Mouse (Mus musculus): ENCODE results near the gene Cbln1. TPM values are rescaled to one million over a fixed set of nuclear protein-coding genes. Genes with fewer than 3 reads are reported as not detected.

Cbln1 gene
- polyA plus RNA-seq, 1 experiment = 0.12 TPM

- no peaks in the 10 kb centered on the region for H3K79me2 ChIP-seq (ENCODE audit: control insufficient read depth, insufficient read depth)
- no peaks in the 10 kb centered on the region for H3K27me3 ChIP-seq (ENCODE audit: control insufficient read depth, insufficient read depth, insufficient read length)
- H3ac ChIP-seq (ENCODE audit: control insufficient read depth, insufficient read length, low read depth) = no peak overlapping the region
- H3K79me3 ChIP-seq (ENCODE audit: low read depth) = no peaks in the 10 kb centered on the region
- H3K36me3 ChIP-seq (ENCODE audit: control insufficient read depth, insufficient read depth) = no peaks in the 10 kb centered on the region
- no peak overlapping the region for H3K4me3 ChIP-seq (ENCODE audit: insufficient read depth, poor library complexity, severe bottlenecking)
- TF ChIP-seq CEBPB (IDR thresholded peaks at IDR 0.05; ENCODE audit: low read depth) (no peak), MAX (IDR thresholded peaks at IDR 0.05) (no peak), CTCF (IDR thresholded peaks at IDR 0.05; ENCODE audit: control insufficient read depth, insufficient read depth, insufficient read length) (no peak), FOSL1 (IDR thresholded peaks at IDR 0.05; ENCODE audit: insufficient read depth, low read length, poor library complexity, severe bottlenecking) (no peak), USF1 (IDR thresholded peaks at IDR 0.05; ENCODE audit: low read depth) (no peak), MYOD1 (IDR thresholded peaks at IDR 0.05; ENCODE audit: control insufficient read depth, insufficient read length, low read depth) (no peak), MYOG (IDR thresholded peaks at IDR 0.05; ENCODE audit: control insufficient read depth, extremely low read depth, insufficient read length) (no peak)
These were observed 45.2 kb downstream of the Cbln1 start for GRCm38 (mm10) chr8:87427188-87427587.

- Histone ChIP-seq H3K27me3 (ENCODE audit: control insufficient read depth, insufficient read depth, insufficient read length) (peaks cover 3% of the 10 kb centered on the region), H3K36me3 (ENCODE audit: control insufficient read depth, insufficient read depth) (no peaks in the 10 kb centered on the region), H3K79me2 (ENCODE audit: control insufficient read depth, insufficient read depth) (no peaks in the 10 kb centered on the region), H3K79me3 (ENCODE audit: low read depth) (no peaks in the 10 kb centered on the region), H3K4me3 (ENCODE audit: insufficient read depth, poor library complexity, severe bottlenecking) (no peak overlapping the region), H3ac (ENCODE audit: control insufficient read depth, insufficient read length, low read depth) (no peak overlapping the region)
- TF ChIP-seq MYOG (IDR thresholded peaks at IDR 0.05; ENCODE audit: control insufficient read depth, extremely low read depth, insufficient read length) = no peak
- TF ChIP-seq FOSL1 (IDR thresholded peaks at IDR 0.05; ENCODE audit: insufficient read depth, low read length, poor library complexity, severe bottlenecking) = no peak
- TF ChIP-seq MYOD1 (IDR thresholded peaks at IDR 0.05; ENCODE audit: control insufficient read depth, insufficient read length, low read depth) = no peak
- TF ChIP-seq CTCF (IDR thresholded peaks at IDR 0.05; ENCODE audit: control insufficient read depth, insufficient read depth, insufficient read length) = no peak
- no peak for TF ChIP-seq USF1 (IDR thresholded peaks at IDR 0.05; ENCODE audit: low read depth)
- no peak for TF ChIP-seq CEBPB (IDR thresholded peaks at IDR 0.05; ENCODE audit: low read depth)
These were observed 47.7 kb downstream of the Cbln1 start for GRCm38 (mm10) chr8:87424706-87425105.

GRCm38 (mm10) chr8:87421697-87422096 is 50.7 kb downstream of the Cbln1 start:
- Histone ChIP-seq H3K4me3 (ENCODE audit: insufficient read depth, poor library complexity, severe bottlenecking) (no peak overlapping the region), H3K36me3 (ENCODE audit: control insufficient read depth, insufficient read depth) (no peaks in the 10 kb centered on the region), H3K27me3 (ENCODE audit: control insufficient read depth, insufficient read depth, insufficient read length) (peaks cover 3% of the 10 kb centered on the region), H3K79me2 (ENCODE audit: control insufficient read depth, insufficient read depth) (no peaks in the 10 kb centered on the region), H3K79me3 (ENCODE audit: low read depth) (no peaks in the 10 kb centered on the region), H3ac (ENCODE audit: control insufficient read depth, insufficient read length, low read depth) (no peak overlapping the region)
- TF ChIP-seq CTCF (IDR thresholded peaks at IDR 0.05; ENCODE audit: control insufficient read depth, insufficient read depth, insufficient read length) (no peak), USF1 (IDR thresholded peaks at IDR 0.05; ENCODE audit: low read depth) (no peak), MYOD1 (IDR thresholded peaks at IDR 0.05; ENCODE audit: control insufficient read depth, insufficient read length, low read depth) (no peak), CEBPB (IDR thresholded peaks at IDR 0.05; ENCODE audit: low read depth) (no peak), MAX (IDR thresholded peaks at IDR 0.05) (no peak), MYOG (IDR thresholded peaks at IDR 0.05; ENCODE audit: control insufficient read depth, extremely low read depth, insufficient read length) (no peak), FOSL1 (IDR thresholded peaks at IDR 0.05; ENCODE audit: insufficient read depth, low read length, poor library complexity, severe bottlenecking) (no peak)

Other genes starting within 250 kb of the Cbln1 start
- not detected for gene 4933402J07Rik, start 91.2 kb upstream of the Cbln1 start, polyA plus RNA-seq (2012; fragmentation: generic; extraction: Trizol)

All from C2C12 (cell line).